Mouse (Mus musculus) limb, embryonic 12.5 days (tissue): ENCODE measurements around the gene Gm10518. TPM values are rescaled to one million over a fixed set of nuclear protein-coding genes. Genes with fewer than 3 reads are reported as not detected.

ENCODE experiments used
- ATAC-seq: fragments of 200-750 bp; cut with Nextera tagmentation; 2 replicates; pipeline ENCODE4 v1.8.0; 2017; ENCODE audit warnings: low read depth, moderate TSS enrichment; ENCODE audit not compliant: insufficient number of reproducible peaks, insufficient read depth, low FRiP score, low TSS enrichment
- H3K27ac ChIP-seq: fragments of 300-500 bp; sonication (generic); 2 replicates; pipeline ENCODE4 v1.5.1; 2016; ENCODE audit warnings: mild to moderate bottlenecking, moderate library complexity
- H3K27me3 ChIP-seq: fragments of 300-500 bp; sonication (generic); 2 replicates; pipeline ENCODE4 v1.6.1; 2016; ENCODE audit warnings: mild to moderate bottlenecking, moderate library complexity
- H3K36me3 ChIP-seq: fragments of 300-500 bp; sonication (generic); 2 replicates; pipeline ENCODE4 v1.6.1; 2016; ENCODE audit warnings: mild to moderate bottlenecking, moderate library complexity
- H3K4me1 ChIP-seq: fragments of 300-500 bp; sonication (generic); replicated peaks from 2 replicates; pipeline ENCODE4 v1.6.1; 2016
- H3K4me2 ChIP-seq: fragments of 300-500 bp; sonication (generic); 2 replicates; pipeline ENCODE4 v1.6.1; 2016; ENCODE audit warnings: mild to moderate bottlenecking, moderate library complexity
- H3K4me3 ChIP-seq: fragments of 300-500 bp; sonication (generic); replicated peaks from 2 replicates; pipeline ENCODE4 v1.5.1; 2016; ENCODE audit warnings: mild to moderate bottlenecking
- H3K9ac ChIP-seq: fragments of 300-500 bp; sonication (generic); replicated peaks from 2 replicates; pipeline ENCODE4 v1.6.1; 2016; ENCODE audit warnings: mild to moderate bottlenecking, moderate library complexity
- H3K9me3 ChIP-seq: fragments of 300-500 bp; sonication (generic); 2 replicates; pipeline ENCODE4 v1.6.1; 2016; ENCODE audit warnings: mild to moderate bottlenecking, moderate library complexity
- WGBS: fragments of 180-500 bp; shearing (Covaris S2); methylation state at CpG from one replicate; pipeline ENCODE4 v1.1.7; 2016; 5-methylcytosine and 5-hydroxymethylcytosine counted together
- polyA plus RNA-seq: library from polyadenylated mRNA; unstranded; fragments of >200 nt; fragmentation: Nextera tagmentation; extraction: Ambion mirVana; gene quantifications from 2 replicates; pipeline ENCODE4 v1.2.1, GENCODE M21; 2016

The Gm10518 gene
- polyA plus RNA-seq, result 0.28 and 0.35 TPM in 2 replicates

DNA sequence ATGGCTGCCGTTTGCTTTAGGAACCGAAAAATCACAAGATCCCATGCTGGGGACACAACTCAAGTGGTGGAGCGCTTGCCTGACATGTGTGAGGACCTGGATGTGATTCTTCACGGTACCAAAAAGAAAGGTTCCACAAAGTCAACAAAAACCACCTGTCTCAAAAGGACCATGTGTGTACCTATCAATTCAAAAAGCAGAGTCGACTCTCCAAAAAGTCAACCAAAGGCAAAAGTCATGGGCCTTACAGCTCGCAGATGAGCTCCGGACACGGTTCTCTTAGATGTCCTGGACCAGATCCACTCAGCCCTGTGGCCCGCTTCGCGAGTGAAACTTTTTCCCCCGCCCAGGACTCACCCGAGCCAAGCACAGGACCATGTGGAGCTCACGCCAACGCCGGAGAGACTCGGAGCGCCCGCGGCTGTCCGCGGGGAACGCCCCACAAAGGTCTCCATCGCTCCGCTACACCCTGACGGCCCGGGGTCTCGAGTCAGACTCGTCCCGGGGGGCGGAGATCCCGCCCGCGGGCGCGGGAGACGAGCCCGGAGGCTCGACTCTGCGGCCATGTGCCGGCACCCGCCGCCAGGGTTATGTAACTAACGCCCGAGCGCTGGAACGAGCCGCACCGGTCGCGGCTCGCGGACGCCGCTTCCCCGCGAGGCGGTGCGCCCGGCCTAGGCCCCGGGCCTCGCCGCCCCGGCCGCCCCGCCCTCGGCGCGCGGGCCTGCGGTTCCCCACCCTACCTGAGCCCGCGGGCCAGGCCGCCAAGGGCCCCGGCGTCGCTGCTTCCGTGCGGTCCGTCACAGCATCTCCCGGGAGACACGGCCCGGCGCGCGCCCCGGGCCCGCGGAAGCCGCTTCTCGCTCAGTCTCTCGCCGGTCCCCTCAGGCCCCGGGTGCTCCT, at the start of gene Gm10518:
Gene Gm10518, plus strand, starts transcription at position 767 of the 903 bp plus-strand sequence.
- Histone ChIP-seq H3K36me3 (peaks cover 14% of the 10 kb centered on the region), H3K4me2 (peak within 1 kb of the TSS; percentile 77), H3K27ac (peak within 1 kb of the TSS; percentile 98), H3K27me3 (no peaks in the 10 kb centered on the region), H3K4me1 (peaks cover 11% of the 10 kb centered on the region), H3K9me3 (no peaks in the 10 kb centered on the region), H3K9ac (peak within 1 kb of the TSS; percentile 93), H3K4me3 (peak within 1 kb of the TSS; percentile 90)
- WGBS, result under 1% methylated on average over 91 of the region's 94 CpGs
- ATAC-seq, result peak; percentile 71

GRCm38 (mm10) chr1:179756477-179756876, 46.7 kb upstream of the Gm10518 start:
- Histone ChIP-seq H3K27me3 (no peaks in the 10 kb centered on the region), H3K36me3 (peaks cover 86% of the 10 kb centered on the region), H3K4me3 (no peak overlapping the region), H3K27ac (no peak overlapping the region), H3K4me1 (no peaks in the 10 kb centered on the region), H3K9ac (no peak overlapping the region), H3K4me2 (no peak overlapping the region), H3K9me3 (no peaks in the 10 kb centered on the region)
- ATAC-seq, result no peak

GRCm38 (mm10) chr1:179760086-179760485, 43.1 kb upstream of the Gm10518 start:
- peaks cover 90% of the 10 kb centered on the region for H3K36me3 ChIP-seq
- no peak overlapping the region for H3K27ac ChIP-seq
- 91% methylated on average over 5 of the region's 5 CpGs for WGBS
- H3K9me3 ChIP-seq, result no peaks in the 10 kb centered on the region
- H3K4me2 ChIP-seq, result no peak overlapping the region
- no peaks in the 10 kb centered on the region for H3K27me3 ChIP-seq
- no peak for ATAC-seq
- no peaks in the 10 kb centered on the region for H3K4me1 ChIP-seq
- H3K4me3 ChIP-seq, result no peak overlapping the region
- H3K9ac ChIP-seq, result no peak overlapping the region

- ATAC-seq, result no peak
- H3K9me3 ChIP-seq, result no peaks in the 10 kb centered on the region
Measured at GRCm38 (mm10) chr1:179760553-179760952, 42.6 kb upstream of the Gm10518 start.

DNA sequence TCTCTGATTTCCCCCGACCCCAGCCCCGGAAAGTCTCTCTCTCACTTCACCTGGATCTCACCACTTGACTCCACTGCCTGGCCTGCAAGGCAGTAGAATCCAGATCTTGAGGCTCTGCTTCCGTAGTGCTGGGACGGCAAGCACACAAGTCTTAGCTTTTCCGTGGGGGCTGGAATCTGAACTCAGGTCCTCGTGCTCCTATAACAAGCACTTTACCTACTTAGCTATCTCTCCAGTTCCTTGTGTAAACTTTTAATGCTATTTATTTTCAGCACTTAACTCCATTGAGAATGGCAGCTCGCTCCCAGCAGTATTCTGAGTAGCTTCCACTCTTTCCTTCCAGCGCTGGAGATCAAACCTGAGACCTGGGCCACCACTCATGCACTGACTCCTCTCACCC, 26.3 kb upstream of the Gm10518 start:
- Histone ChIP-seq H3K9ac (no peak overlapping the region), H3K27me3 (no peaks in the 10 kb centered on the region), H3K4me1 (no peaks in the 10 kb centered on the region), H3K4me2 (no peak overlapping the region), H3K9me3 (no peaks in the 10 kb centered on the region), H3K36me3 (peaks cover 87% of the 10 kb centered on the region), H3K27ac (no peak overlapping the region), H3K4me3 (no peak overlapping the region)
- ATAC-seq, result no peak
- 96% methylated on average over 8 of the region's 8 CpGs for WGBS

More at GRCm38 (mm10) chr1:179760553-179760952, 42.6 kb upstream of the Gm10518 start:
- Histone ChIP-seq H3K36me3 (peaks cover 90% of the 10 kb centered on the region), H3K4me3 (no peak overlapping the region), H3K27ac (no peak overlapping the region), H3K4me2 (no peak overlapping the region), H3K27me3 (no peaks in the 10 kb centered on the region), H3K4me1 (no peaks in the 10 kb centered on the region), H3K9ac (no peak overlapping the region)
- WGBS, result 94% methylated on average over 4 of the region's 4 CpGs

DNA sequence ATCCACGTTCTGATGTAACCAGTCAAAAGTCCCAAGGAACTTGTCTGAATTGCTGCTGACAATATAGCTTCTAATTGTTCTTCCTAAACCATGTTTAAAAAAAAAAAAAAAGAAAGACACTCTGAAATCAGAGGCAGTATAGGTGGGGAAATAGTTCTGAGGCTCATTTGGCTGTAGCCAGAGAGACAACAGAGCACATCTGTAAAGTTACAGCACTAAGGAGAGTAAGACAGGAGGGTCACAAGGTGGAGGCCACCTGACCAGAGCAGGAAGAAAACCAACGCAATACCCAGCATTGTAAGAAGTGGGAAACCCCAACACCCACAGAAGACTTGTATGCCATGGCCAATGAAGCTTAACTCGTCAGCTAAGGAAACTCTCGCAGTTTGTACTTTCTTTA, 19.1 kb upstream of the Gm10518 start:
- Histone ChIP-seq H3K27ac (no peak overlapping the region), H3K4me2 (no peak overlapping the region), H3K9ac (no peak overlapping the region), H3K9me3 (no peaks in the 10 kb centered on the region), H3K4me1 (no peaks in the 10 kb centered on the region), H3K4me3 (no peak overlapping the region), H3K36me3 (peaks cover 81% of the 10 kb centered on the region), H3K27me3 (no peaks in the 10 kb centered on the region)
- WGBS, result 94% methylated on average over 4 of the region's 4 CpGs
- ATAC-seq, result no peak

GRCm38 (mm10) chr1:179785502-179785901, 17.7 kb upstream of the Gm10518 start:
- H3K9me3 ChIP-seq, result no peaks in the 10 kb centered on the region
- H3K4me2 ChIP-seq, result no peak overlapping the region
- WGBS, result 85% methylated on average over 5 of the region's 5 CpGs
- no peak overlapping the region for H3K27ac ChIP-seq
- no peak overlapping the region for H3K9ac ChIP-seq
- no peak overlapping the region for H3K4me3 ChIP-seq
- no peaks in the 10 kb centered on the region for H3K27me3 ChIP-seq
- no peaks in the 10 kb centered on the region for H3K4me1 ChIP-seq
- H3K36me3 ChIP-seq, result peaks cover 81% of the 10 kb centered on the region
- no peak for ATAC-seq

GRCm38 (mm10) chr1:179787281-179787680, 15.9 kb upstream of the Gm10518 start:
- Histone ChIP-seq H3K36me3 (peaks cover 88% of the 10 kb centered on the region), H3K4me1 (no peaks in the 10 kb centered on the region), H3K4me3 (no peak overlapping the region), H3K9ac (no peak overlapping the region), H3K27ac (no peak overlapping the region), H3K9me3 (no peaks in the 10 kb centered on the region), H3K27me3 (no peaks in the 10 kb centered on the region), H3K4me2 (no peak overlapping the region)
- no peak for ATAC-seq
- 83% methylated on average over 4 of the region's 4 CpGs for WGBS

GRCm38 (mm10) chr1:179798794-179799193, 4.4 kb upstream of the Gm10518 start:
- Histone ChIP-seq H3K4me1 (peaks cover 11% of the 10 kb centered on the region), H3K4me2 (no peak overlapping the region), H3K9me3 (no peaks in the 10 kb centered on the region), H3K36me3 (peaks cover 51% of the 10 kb centered on the region), H3K4me3 (no peak overlapping the region), H3K27me3 (no peaks in the 10 kb centered on the region), H3K9ac (no peak overlapping the region), H3K27ac (no peak overlapping the region)
- no peak for ATAC-seq

DNA sequence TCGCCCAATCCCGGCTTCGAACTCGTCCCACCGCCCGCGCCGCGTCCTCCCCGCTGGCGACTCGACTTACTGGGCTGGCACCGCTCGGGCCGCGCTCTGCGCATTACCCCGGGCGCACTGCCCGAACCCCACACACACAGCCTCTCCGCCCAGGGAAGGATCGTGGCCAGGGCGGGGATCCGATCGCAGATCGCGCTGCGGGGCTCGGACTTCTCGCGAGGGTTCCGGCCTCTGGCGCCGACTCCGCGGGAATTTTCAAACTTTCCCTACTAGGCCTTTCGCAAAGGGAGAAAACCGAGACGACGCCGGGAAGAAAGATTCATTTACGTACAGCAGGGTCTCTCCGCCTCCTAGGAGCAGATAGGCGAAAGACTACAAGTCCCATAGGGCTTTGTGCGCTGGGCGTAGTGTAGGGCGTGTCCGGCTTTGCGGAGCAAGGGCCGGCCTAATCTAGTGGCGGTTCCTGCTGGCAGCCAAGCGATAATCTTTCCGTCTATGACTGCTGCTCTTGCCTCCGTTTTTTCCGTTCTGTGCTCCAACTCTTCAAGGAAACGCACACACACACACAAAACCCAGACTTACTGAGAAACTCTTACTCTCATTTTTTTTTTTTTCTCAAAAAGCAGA, 450 bp downstream of the Gm10518 start, which contains the start of gene Ahctf1:
Gene Ahctf1, minus strand, starts transcription at position 168 of the 627 bp plus-strand sequence.
- WGBS, result 0% methylated on average over 54 of the region's 56 CpGs
- peak within 1 kb of the TSS; percentile 93 for H3K9ac ChIP-seq
- no peaks in the 10 kb centered on the region for H3K27me3 ChIP-seq
- peak; percentile 99 for ATAC-seq
- peaks cover 11% of the 10 kb centered on the region for H3K4me1 ChIP-seq
- H3K4me3 ChIP-seq, result peak within 1 kb of the TSS; percentile 90
- peaks cover 8% of the 10 kb centered on the region for H3K36me3 ChIP-seq
- peak within 1 kb of the TSS; percentile 98 for H3K27ac ChIP-seq
- no peaks in the 10 kb centered on the region for H3K9me3 ChIP-seq
- H3K4me2 ChIP-seq, result peak within 1 kb of the TSS; percentile 77

DNA sequence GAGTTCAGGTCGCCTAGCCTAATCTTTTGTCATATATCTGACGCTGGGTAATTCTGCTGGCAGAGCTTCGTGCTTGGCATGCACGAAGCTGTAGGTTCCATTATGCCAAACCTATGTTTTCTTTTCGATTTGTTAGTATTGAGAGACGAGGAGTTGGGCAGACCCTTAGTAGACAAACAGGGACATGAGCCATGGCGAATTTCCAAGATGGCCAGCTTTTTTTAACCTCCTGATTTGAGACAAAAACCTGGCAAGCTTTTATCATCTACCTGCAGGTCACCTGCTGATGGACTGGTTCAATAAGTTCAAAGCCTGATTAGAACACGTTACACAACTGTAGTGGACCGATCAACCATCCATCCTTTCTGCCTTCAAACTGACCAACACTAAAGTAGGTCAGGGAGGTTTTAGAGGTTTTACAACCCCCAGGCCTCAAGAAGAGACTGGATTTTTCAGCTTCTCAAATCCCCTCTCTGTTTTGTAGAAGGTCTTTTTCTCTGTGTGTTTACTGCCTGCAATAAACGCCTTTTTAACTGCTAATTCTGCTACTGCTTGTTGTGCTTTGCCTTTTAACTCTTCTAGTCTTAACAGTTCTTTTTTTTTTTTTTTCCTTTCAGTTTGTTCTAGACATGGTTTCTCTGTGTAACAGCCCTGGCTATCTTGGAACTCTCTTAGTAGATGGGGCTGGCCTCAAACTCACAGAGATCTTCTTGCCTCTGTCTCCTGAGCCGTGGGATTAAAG, 1.1 kb downstream of the Gm10518 start:
- peak overlapping the region; percentile 93; the same call in 1 of the 2 replicates for H3K9ac ChIP-seq
- peak overlapping the region; percentile 98 for H3K27ac ChIP-seq
- no peaks in the 10 kb centered on the region for H3K9me3 ChIP-seq
- H3K4me3 ChIP-seq, result peak overlapping the region; percentile 90
- H3K4me1 ChIP-seq, result peaks cover 11% of the 10 kb centered on the region
- H3K4me2 ChIP-seq, result peak overlapping the region; percentile 77
- no peaks in the 10 kb centered on the region for H3K27me3 ChIP-seq
- ATAC-seq, result no peak
- H3K36me3 ChIP-seq, result peaks cover 2% of the 10 kb centered on the region; the same call in 1 of the 2 replicates
- 25% methylated on average over 11 of the region's 11 CpGs for WGBS
